Mouse (Mus musculus) liver, embryonic 11.5 days (tissue): Measurements from ENCODE around the gene Psmc4. TPM values are rescaled to one million over a fixed set of nuclear protein-coding genes. Genes with fewer than 3 reads are reported as not detected.

Experiments used
- ATAC-seq: fragments of 200-750 bp; cut with Nextera tagmentation; replicated peaks from 2 replicates; pipeline ENCODE4 v1.8.0; 2017; ENCODE audit warnings: moderate number of reproducible peaks, mild to moderate bottlenecking, moderate TSS enrichment, moderate library complexity; ENCODE audit not compliant: low FRiP score
- DNase-seq: peaks from one replicate; pipeline ENCODE4 v3.0.0-alpha.2; 2017; ENCODE audit warnings: low spot score
- H3K27ac ChIP-seq: fragments of 300-500 bp; sonication (generic); 2 replicates; pipeline ENCODE4 v1.5.1; 2014; ENCODE audit warnings: mild to moderate bottlenecking, low read depth, low read length, control low read depth
- H3K27me3 ChIP-seq: fragments of 300-500 bp; sonication (generic); replicated peaks from 2 replicates; pipeline ENCODE4 v1.6.1; 2014; ENCODE audit warnings: low read length, mixed read lengths; ENCODE audit not compliant: control insufficient read depth, insufficient read depth
- H3K36me3 ChIP-seq: fragments of 300-500 bp; sonication (generic); 2 replicates; pipeline ENCODE4 v1.6.1; 2014; ENCODE audit warnings: mild to moderate bottlenecking, low read length, moderate library complexity, mixed read lengths; ENCODE audit not compliant: control insufficient read depth, insufficient read depth
- H3K4me1 ChIP-seq: fragments of 300-500 bp; sonication (generic); replicated peaks from 2 replicates; pipeline ENCODE4 v1.6.1; 2014; ENCODE audit warnings: low read length, mixed read lengths; ENCODE audit not compliant: control insufficient read depth, insufficient read depth
- H3K4me2 ChIP-seq: fragments of 300-500 bp; sonication (generic); 2 replicates; pipeline ENCODE4 v1.6.1; 2014; ENCODE audit warnings: mild to moderate bottlenecking, control low read depth, moderate library complexity
- H3K4me3 ChIP-seq: fragments of 300-500 bp; sonication (generic); 2 replicates; pipeline ENCODE4 v1.5.1; 2014; ENCODE audit warnings: low read depth, low read length, control low read depth
- H3K9ac ChIP-seq: fragments of 300-500 bp; sonication (generic); 2 replicates; pipeline ENCODE4 v1.6.1; 2014; ENCODE audit warnings: low read depth, low read length, control low read depth
- H3K9me3 ChIP-seq: fragments of 300-500 bp; sonication (generic); 2 replicates; pipeline ENCODE4 v1.6.1; 2016; ENCODE audit warnings: low read length, inconsistent platforms, mixed read lengths; ENCODE audit not compliant: control insufficient read depth
- WGBS: fragments of 180-500 bp; shearing (Covaris S2); extraction: QIAGEN DNeasy Blood & Tissue Kit; methylation state at CpG from one replicate; pipeline ENCODE4 v1.1.7; 2014; 5-methylcytosine and 5-hydroxymethylcytosine counted together
- polyA plus RNA-seq: library from polyadenylated mRNA; unstranded; fragments of >200 nt; fragmentation: Nextera tagmentation; extraction: Ambion mirVana; gene quantifications from 2 replicates; pipeline ENCODE4 v1.2.1, GENCODE M21; 2014

The Psmc4 gene
- 291 and 316 TPM in 2 replicates for polyA plus RNA-seq

DNA sequence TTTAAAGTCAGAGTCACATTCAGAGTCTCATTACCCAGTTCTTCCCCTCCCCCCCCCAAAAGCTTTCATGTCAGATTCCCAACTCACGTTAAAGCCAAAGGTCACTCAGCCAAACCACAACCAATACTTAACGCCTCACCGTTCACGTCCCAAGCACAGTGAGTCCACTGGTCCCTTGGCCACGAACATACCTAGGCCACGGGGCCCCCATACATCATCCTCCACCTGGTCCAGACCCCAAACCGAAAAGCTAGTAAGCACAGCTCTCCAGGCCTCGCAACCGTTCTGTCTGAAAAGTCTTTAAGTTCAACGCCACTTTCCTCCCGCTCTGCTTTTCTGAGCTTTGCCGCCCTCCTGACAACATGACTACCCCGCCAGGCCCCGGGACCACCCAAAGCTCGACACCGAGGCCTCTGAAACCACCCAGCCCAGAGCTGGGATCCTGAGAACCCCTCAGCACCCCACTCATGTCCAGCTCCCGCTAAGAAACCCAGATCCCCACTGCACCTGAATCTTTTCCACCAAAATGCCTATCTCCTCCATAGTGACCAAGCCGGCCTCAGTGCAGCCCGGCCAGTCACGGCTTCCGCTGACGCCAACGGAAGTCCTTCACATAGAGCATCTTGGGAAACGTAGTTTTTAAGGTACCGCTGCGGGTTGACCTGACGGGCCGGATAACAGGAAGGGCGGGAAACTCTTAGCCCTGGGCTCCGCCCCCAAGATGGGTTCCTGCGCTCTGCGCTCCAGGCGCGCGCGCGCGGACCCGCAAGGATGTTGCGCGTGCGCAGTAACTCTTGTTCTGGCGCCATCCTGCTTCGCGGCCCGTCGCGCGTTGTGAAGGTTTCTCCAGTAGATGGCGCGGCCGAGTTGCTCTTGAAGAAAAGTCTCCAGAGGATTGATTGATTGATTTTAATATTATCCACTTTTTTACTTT is at the start of gene Psmc4:
Gene Psmc4, minus strand, starts transcription at position 626 of the 934 bp plus-strand sequence.
- Histone ChIP-seq H3K4me1 (peaks cover 3% of the 10 kb centered on the region; the same call in 1 of the 2 replicates), H3K4me3 (peak within 1 kb of the TSS; percentile 74), H3K27me3 (no peaks in the 10 kb centered on the region), H3K9me3 (no peaks in the 10 kb centered on the region), H3K4me2 (peak within 1 kb of the TSS; percentile 76), H3K27ac (no peak within 1 kb of the TSS), H3K9ac (peak within 1 kb of the TSS; percentile 70), H3K36me3 (peaks cover 29% of the 10 kb centered on the region)
- WGBS: under 1% methylated on average over 52 of the region's 52 CpGs
- ATAC-seq (peak; percentile 97), DNase-seq (peak; percentile 93)

GRCm38 (mm10) chr7:28099101-28099500 is 49.2 kb upstream of the Psmc4 start:
- no peak overlapping the region for H3K4me3 ChIP-seq
- 93% methylated on average over 16 of the region's 16 CpGs for WGBS
- H3K4me2 ChIP-seq: no peak overlapping the region
- no peaks in the 10 kb centered on the region for H3K4me1 ChIP-seq
- peaks cover 5% of the 10 kb centered on the region; the same call in 1 of the 2 replicates for H3K9me3 ChIP-seq
- H3K36me3 ChIP-seq: no peaks in the 10 kb centered on the region
- ATAC-seq (no peak), DNase-seq (no peak)
- H3K9ac ChIP-seq: no peak overlapping the region
- no peaks in the 10 kb centered on the region for H3K27me3 ChIP-seq
- H3K27ac ChIP-seq: no peak overlapping the region

DNA sequence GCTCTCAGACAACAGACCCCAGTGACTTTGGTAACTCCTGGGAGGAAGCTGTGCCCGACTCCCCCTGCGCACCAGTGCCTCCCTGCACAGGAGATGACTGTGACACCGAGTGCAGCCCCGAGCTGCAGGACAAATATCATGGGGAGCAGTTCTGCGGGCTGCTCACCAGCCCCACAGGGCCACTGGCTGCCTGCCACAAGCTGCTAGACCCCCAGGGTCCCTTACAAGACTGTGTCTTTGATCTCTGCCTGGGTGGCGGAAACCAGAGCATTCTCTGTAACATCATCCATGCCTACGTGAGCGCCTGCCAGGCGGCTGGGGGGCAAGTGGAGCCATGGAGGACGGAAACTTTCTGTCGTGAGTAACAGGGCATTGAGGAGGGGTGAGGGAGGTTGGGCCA is 43.6 kb upstream of the Psmc4 start:
- H3K4me3 ChIP-seq: no peak overlapping the region
- no peaks in the 10 kb centered on the region for H3K36me3 ChIP-seq
- no peaks in the 10 kb centered on the region for H3K27me3 ChIP-seq
- no peak overlapping the region for H3K27ac ChIP-seq
- no peak for ATAC-seq
- no peaks in the 10 kb centered on the region for H3K4me1 ChIP-seq
- H3K4me2 ChIP-seq: no peak overlapping the region
- no peak overlapping the region for H3K9ac ChIP-seq
- H3K9me3 ChIP-seq: no peaks in the 10 kb centered on the region
- DNase-seq: no peak
- 41% methylated on average over 11 of the region's 11 CpGs for WGBS

GRCm38 (mm10) chr7:28086236-28086635 is 36.3 kb upstream of the Psmc4 start:
- no peaks in the 10 kb centered on the region for H3K36me3 ChIP-seq
- no peak overlapping the region for H3K4me2 ChIP-seq
- no peaks in the 10 kb centered on the region for H3K27me3 ChIP-seq
- H3K27ac ChIP-seq: no peak overlapping the region
- H3K4me1 ChIP-seq: no peaks in the 10 kb centered on the region
- 76% methylated on average over 16 of the region's 16 CpGs for WGBS
- no peak overlapping the region for H3K4me3 ChIP-seq
- ATAC-seq (no peak), DNase-seq (no peak)
- H3K9me3 ChIP-seq: no peaks in the 10 kb centered on the region
- no peak overlapping the region for H3K9ac ChIP-seq

DNA sequence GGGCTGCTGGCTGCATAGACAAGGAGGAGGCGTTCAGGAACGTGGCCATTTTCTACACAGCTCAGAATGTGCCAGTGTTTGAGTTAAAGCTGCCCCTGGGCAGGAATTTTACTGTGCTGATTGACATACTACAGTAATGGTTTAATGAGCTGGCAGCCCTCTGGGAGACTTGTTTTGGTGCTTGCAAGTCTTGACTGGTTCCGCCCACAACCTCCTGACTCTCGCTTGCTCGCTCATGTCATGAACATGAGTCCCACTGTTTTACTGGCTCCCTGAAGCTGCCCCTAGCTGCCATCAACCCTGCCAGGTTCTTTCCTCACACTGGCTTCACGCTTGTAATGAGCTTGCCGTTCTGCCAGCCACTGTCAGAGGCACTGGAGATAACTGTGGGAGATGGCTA is 34.3 kb upstream of the Psmc4 start:
- Histone ChIP-seq H3K9ac (no peak overlapping the region), H3K27ac (no peak overlapping the region), H3K36me3 (no peaks in the 10 kb centered on the region), H3K4me1 (no peaks in the 10 kb centered on the region), H3K27me3 (no peaks in the 10 kb centered on the region), H3K9me3 (no peaks in the 10 kb centered on the region), H3K4me3 (no peak overlapping the region), H3K4me2 (no peak overlapping the region)
- no peak for DNase-seq
- no peak for ATAC-seq
- 74% methylated on average over 7 of the region's 7 CpGs for WGBS

- DNase-seq: no peak
- ATAC-seq: no peak
- Histone ChIP-seq H3K4me3 (no peak within 1 kb of the TSS), H3K36me3 (no peaks in the 10 kb centered on the region), H3K27ac (no peak within 1 kb of the TSS), H3K4me2 (no peak within 1 kb of the TSS), H3K9ac (no peak within 1 kb of the TSS), H3K9me3 (no peaks in the 10 kb centered on the region), H3K27me3 (no peaks in the 10 kb centered on the region), H3K4me1 (no peaks in the 10 kb centered on the region)
- 84% methylated on average over 21 of the region's 21 CpGs for WGBS
Measured at GRCm38 (mm10) chr7:28070531-28071298, 20.8 kb upstream of the Psmc4 start, which contains the start of gene Fcgbp. Gene Fcgbp (plus strand): TSS chr7:28071236.

- no peak for DNase-seq
Measured at GRCm38 (mm10) chr7:28069546-28070172, 19.8 kb upstream of the Psmc4 start.

DNA sequence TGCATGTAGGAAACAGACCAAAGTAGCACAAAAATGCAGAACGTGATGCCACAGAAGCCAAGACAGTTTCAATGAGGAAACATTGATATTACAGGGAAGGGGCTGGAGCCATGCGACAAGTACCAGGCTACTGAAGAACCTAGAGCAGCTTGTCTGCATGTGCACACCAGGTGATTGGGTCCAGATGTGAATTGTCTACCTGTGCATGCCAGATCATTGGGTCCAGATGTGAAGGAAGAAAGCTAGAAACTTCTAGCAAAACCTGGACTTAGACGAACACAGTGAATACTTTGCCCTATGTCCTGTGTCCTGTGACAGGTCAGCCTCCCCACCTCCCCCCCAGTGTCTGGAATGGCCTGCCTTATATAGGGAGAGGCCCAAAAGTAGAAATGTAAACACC is 18.8 kb upstream of the Psmc4 start:
- no peak for DNase-seq

More at GRCm38 (mm10) chr7:28069546-28070172, 19.8 kb upstream of the Psmc4 start:
- Histone ChIP-seq H3K27me3 (no peaks in the 10 kb centered on the region), H3K4me2 (no peak overlapping the region), H3K9ac (no peak overlapping the region), H3K4me1 (no peaks in the 10 kb centered on the region), H3K27ac (no peak overlapping the region), H3K36me3 (no peaks in the 10 kb centered on the region), H3K4me3 (no peak overlapping the region), H3K9me3 (no peaks in the 10 kb centered on the region)
- 55% methylated on average over 3 of the region's 3 CpGs for WGBS
- no peak for ATAC-seq

More for the DNA sequence above, 18.8 kb upstream of the Psmc4 start:
- no peak overlapping the region for H3K4me2 ChIP-seq
- H3K36me3 ChIP-seq: no peaks in the 10 kb centered on the region
- H3K4me3 ChIP-seq: no peak overlapping the region
- no peaks in the 10 kb centered on the region for H3K4me1 ChIP-seq
- no peak overlapping the region for H3K27ac ChIP-seq
- H3K27me3 ChIP-seq: no peaks in the 10 kb centered on the region
- 77% methylated on average over 3 of the region's 3 CpGs for WGBS
- H3K9ac ChIP-seq: no peak overlapping the region
- no peak for ATAC-seq
- no peaks in the 10 kb centered on the region for H3K9me3 ChIP-seq
